Mouse (Mus musculus): ENCODE results near the gene Lrrd1.
"Not testable (repeated sequence)": the region's sequence is repeated elsewhere in the genome, so short reads cannot be mapped to it uniquely, and the experiment has no call there.

Lrrd1 gene

GRCm38 (mm10) chr5:3845026-3845425 is at the start of gene Lrrd1:
Gene Lrrd1, plus strand, starts transcription at chr5:3845173.
- DNase-seq (ENCODE audit: low spot score in 2 of 2): no peak

- not testable (repeated sequence) for DNase-seq (ENCODE audit: low spot score in 2 of 2)
Observed at GRCm38 (mm10) chr5:3797101-3797500, 47.9 kb upstream of the Lrrd1 start.

- DNase-seq (ENCODE audit: low spot score in 2 of 2): not testable (repeated sequence)
Observed at GRCm38 (mm10) chr5:3798656-3799055, 46.3 kb upstream of the Lrrd1 start.

- DNase-seq (ENCODE audit: low spot score in 2 of 2): no peak
Observed at GRCm38 (mm10) chr5:3800041-3800440, 44.9 kb upstream of the Lrrd1 start.

- no peak for DNase-seq (ENCODE audit: low spot score in 2 of 2)
Observed at GRCm38 (mm10) chr5:3800881-3801280, 44.1 kb upstream of the Lrrd1 start.

- no peak for DNase-seq (ENCODE audit: low spot score in 2 of 2)
Observed at GRCm38 (mm10) chr5:3801672-3802432, 43.1 kb upstream of the Lrrd1 start.

- DNase-seq (ENCODE audit: low spot score in 2 of 2): peak; percentile 77 to 81
Observed at GRCm38 (mm10) chr5:3802433-3803291, 42.3 kb upstream of the Lrrd1 start, which contains the start of the genes Ankib1 and Krit1. Gene Ankib1, minus strand, starts transcription at chr5:3802925. Gene Krit1, plus strand, starts transcription at chr5:3803184.

GRCm38 (mm10) chr5:3803292-3804165 is 41.4 kb upstream of the Lrrd1 start:
- DNase-seq (ENCODE audit: low spot score in 2 of 2): no peak

GRCm38 (mm10) chr5:3808472-3808871 is 36.5 kb upstream of the Lrrd1 start:
- no peak for DNase-seq (ENCODE audit: low spot score in 2 of 2)

- no peak for DNase-seq (ENCODE audit: low spot score in 2 of 2)
Observed at GRCm38 (mm10) chr5:3834107-3834506, 10.9 kb upstream of the Lrrd1 start.

GRCm38 (mm10) chr5:3870161-3870560 is 25.2 kb downstream of the Lrrd1 start:
- DNase-seq (ENCODE audit: low spot score in 2 of 2): no peak

- DNase-seq (ENCODE audit: low spot score in 2 of 2): no peak
Observed at GRCm38 (mm10) chr5:3872348-3872747, 27.4 kb downstream of the Lrrd1 start.

- no peak for DNase-seq (ENCODE audit: low spot score in 2 of 2)
Observed at GRCm38 (mm10) chr5:3873485-3873884, 28.5 kb downstream of the Lrrd1 start.

GRCm38 (mm10) chr5:3886862-3887261 is 41.9 kb downstream of the Lrrd1 start:
- not testable (repeated sequence) for DNase-seq (ENCODE audit: low spot score in 2 of 2)

- no peak for DNase-seq (ENCODE audit: low spot score in 2 of 2)
Observed at GRCm38 (mm10) chr5:3889201-3889600, 44.2 kb downstream of the Lrrd1 start.

GRCm38 (mm10) chr5:3893459-3894293 is 48.7 kb downstream of the Lrrd1 start, which contains the start of gene Mterf1a:
Gene Mterf1a, minus strand, starts transcription at chr5:3893933.
- peak in 1 of 2 experiments; percentile 6 for DNase-seq (ENCODE audit: low spot score in 2 of 2)

GRCm38 (mm10) chr5:3894294-3894619 is 49.3 kb downstream of the Lrrd1 start:
- DNase-seq (ENCODE audit: low spot score in 2 of 2): not testable (repeated sequence)

- no peak for DNase-seq (ENCODE audit: low spot score in 2 of 2)
Observed at GRCm38 (mm10) chr5:3905471-3905870, 60.5 kb downstream of the Lrrd1 start.
